Mouse (Mus musculus): ENCODE data around the gene Nos2.

DNA sequence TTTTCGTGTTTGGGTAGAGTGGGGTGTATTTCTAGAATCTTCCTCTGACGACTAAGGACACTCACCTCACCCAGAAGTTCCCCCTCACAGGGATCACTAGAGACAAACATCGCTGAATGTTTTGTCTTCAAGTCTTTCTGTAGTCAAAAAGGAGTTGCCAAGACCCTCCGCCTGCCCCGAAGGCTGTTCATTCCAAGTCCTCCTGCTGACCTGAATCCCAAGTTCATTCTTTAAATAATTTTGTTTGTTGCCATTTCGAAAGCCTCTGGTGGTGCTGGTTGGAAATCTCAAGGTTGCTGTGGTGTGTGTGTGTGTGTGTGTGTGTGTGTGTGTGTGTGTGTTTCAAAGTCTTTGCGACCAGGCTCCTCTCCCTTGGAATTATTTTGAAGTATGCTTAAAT is 13.7 kb downstream of the Nos2 start:
- TF ChIP-seq CTCF (IDR thresholded peaks at IDR 0.05; ENCODE audit: low read depth, low read length) (no peak), EP300 (IDR thresholded peaks at IDR 0.05; ENCODE audit: insufficient read depth, low read depth, low read length) (no peak), POLR2A (IDR thresholded peaks at IDR 0.05; ENCODE audit: insufficient read depth, low read length) (no peak)
